Mouse (Mus musculus) midbrain, embryonic 13.5 days (tissue): ENCODE data around the gene Mast4. TPM values are rescaled to one million over a fixed set of nuclear protein-coding genes. Genes with fewer than 3 reads are reported as not detected.
A peak's percentile ranks its signal among the peaks of the same experiment; 100 is the strongest.

Experiments
- ATAC-seq: fragments of 200-750 bp; cut with Nextera tagmentation; 2 replicates; pipeline ENCODE4 v1.8.0; 2017; ENCODE audit warnings: mild to moderate bottlenecking, moderate TSS enrichment, moderate library complexity
- H3K27ac ChIP-seq: fragments of 300-500 bp; sonication (generic); 2 replicates; pipeline ENCODE4 v1.5.1; 2015; ENCODE audit warnings: inconsistent platforms, mild to moderate bottlenecking, moderate library complexity
- H3K27me3 ChIP-seq: fragments of 300-500 bp; sonication (generic); 2 replicates; pipeline ENCODE4 v1.6.1; 2015; ENCODE audit warnings: mild to moderate bottlenecking, inconsistent platforms
- H3K36me3 ChIP-seq: fragments of 300-500 bp; sonication (generic); 2 replicates; pipeline ENCODE4 v1.6.1; 2015; ENCODE audit warnings: mild to moderate bottlenecking, inconsistent platforms
- H3K4me1 ChIP-seq: fragments of 300-500 bp; sonication (generic); replicated peaks from 2 replicates; pipeline ENCODE4 v1.6.1; 2015; ENCODE audit warnings: inconsistent platforms
- H3K4me2 ChIP-seq: fragments of 300-500 bp; sonication (generic); replicated peaks from 2 replicates; pipeline ENCODE4 v1.6.1; 2015; ENCODE audit warnings: moderate library complexity, mild to moderate bottlenecking, inconsistent platforms
- H3K4me3 ChIP-seq: fragments of 300-500 bp; sonication (generic); replicated peaks from 2 replicates; pipeline ENCODE4 v1.5.1; 2015; ENCODE audit warnings: mild to moderate bottlenecking, inconsistent platforms
- H3K9ac ChIP-seq: fragments of 300-500 bp; sonication (generic); replicated peaks from 2 replicates; pipeline ENCODE4 v1.6.1; 2015; ENCODE audit warnings: mild to moderate bottlenecking, inconsistent platforms
- H3K9me3 ChIP-seq: fragments of 300-500 bp; sonication (generic); 2 replicates; pipeline ENCODE4 v1.6.1; 2016; ENCODE audit warnings: mild to moderate bottlenecking, inconsistent platforms
- WGBS: fragments of 180-500 bp; shearing (Covaris S2); methylation state at CpG from one replicate; pipeline ENCODE4 v1.1.7; 2015; 5-methylcytosine and 5-hydroxymethylcytosine counted together
- polyA plus RNA-seq: library from polyadenylated mRNA; unstranded; fragments of >200 nt; fragmentation: Nextera tagmentation; extraction: Ambion mirVana; gene quantifications from 2 replicates; pipeline ENCODE4 v1.2.1, GENCODE M21; 2015

Mast4 gene
- polyA plus RNA-seq, 1 experiment from 2014 or later: 33.4 TPM

GRCm38 (mm10) chr13:103018481-103018880 is 315.8 kb downstream of the Mast4 start:
- peaks cover 3% of the 10 kb centered on the region; the same call in 1 of the 2 replicates for H3K27me3 ChIP-seq
- no peak overlapping the region for H3K4me3 ChIP-seq
- 74% methylated on average over 6 of the region's 6 CpGs for WGBS
- H3K4me2 ChIP-seq: no peak overlapping the region
- no peaks in the 10 kb centered on the region for H3K36me3 ChIP-seq
- no peaks in the 10 kb centered on the region for H3K9me3 ChIP-seq
- H3K9ac ChIP-seq: no peak overlapping the region
- no peak for ATAC-seq
- no peak overlapping the region for H3K27ac ChIP-seq
- H3K4me1 ChIP-seq: peaks cover 10% of the 10 kb centered on the region; the same call in 1 of the 2 replicates

- H3K27me3 ChIP-seq: no peaks in the 10 kb centered on the region
- H3K36me3 ChIP-seq: no peaks in the 10 kb centered on the region
- peaks cover 9% of the 10 kb centered on the region; the same call in 1 of the 2 replicates for H3K4me1 ChIP-seq
- no peaks in the 10 kb centered on the region for H3K9me3 ChIP-seq
- no peak for ATAC-seq
- H3K9ac ChIP-seq: no peak overlapping the region
- 93% methylated on average over 3 of the region's 3 CpGs for WGBS
- no peak overlapping the region for H3K4me2 ChIP-seq
- no peak overlapping the region for H3K4me3 ChIP-seq
- no peak overlapping the region for H3K27ac ChIP-seq
Observed at GRCm38 (mm10) chr13:103017661-103018060, 316.6 kb downstream of the Mast4 start.

- WGBS: 87% methylated on average over 3 of the region's 3 CpGs
Observed at GRCm38 (mm10) chr13:103015131-103015750, 319.1 kb downstream of the Mast4 start.

DNA sequence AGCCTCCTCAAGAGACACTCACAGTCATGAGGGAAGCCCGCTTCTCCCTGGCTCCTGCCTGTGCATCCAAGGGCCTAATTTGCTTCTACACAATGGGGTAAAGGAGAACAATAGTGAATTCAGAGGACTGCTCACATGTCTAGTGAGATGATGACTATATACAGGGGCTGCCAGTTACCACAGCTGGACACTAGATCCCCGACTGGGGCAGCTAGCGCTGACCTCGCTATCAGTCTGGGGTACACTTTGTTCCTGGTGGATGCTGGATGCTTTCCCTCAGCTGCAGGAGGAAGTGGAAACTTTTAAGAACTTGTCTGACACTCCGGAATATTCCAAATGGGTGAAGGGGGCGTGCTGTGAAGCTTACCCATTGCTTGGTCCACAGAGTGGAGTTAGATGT is 319.7 kb downstream of the Mast4 start:
- Histone ChIP-seq H3K9me3 (no peaks in the 10 kb centered on the region), H3K27me3 (no peaks in the 10 kb centered on the region), H3K4me1 (peaks cover 4% of the 10 kb centered on the region; the same call in 1 of the 2 replicates), H3K36me3 (no peaks in the 10 kb centered on the region), H3K27ac (no peak overlapping the region), H3K9ac (no peak overlapping the region), H3K4me2 (no peak overlapping the region), H3K4me3 (no peak overlapping the region)
- 33% methylated on average over 6 of the region's 6 CpGs for WGBS
- ATAC-seq: no peak

More at GRCm38 (mm10) chr13:103015131-103015750, 319.1 kb downstream of the Mast4 start:
- H3K9ac ChIP-seq: no peak overlapping the region
- peaks cover 4% of the 10 kb centered on the region; the same call in 1 of the 2 replicates for H3K4me1 ChIP-seq
- no peaks in the 10 kb centered on the region for H3K9me3 ChIP-seq
- ATAC-seq: no peak
- no peak overlapping the region for H3K27ac ChIP-seq
- no peak overlapping the region for H3K4me3 ChIP-seq
- H3K27me3 ChIP-seq: no peaks in the 10 kb centered on the region
- H3K36me3 ChIP-seq: no peaks in the 10 kb centered on the region
- H3K4me2 ChIP-seq: no peak overlapping the region

DNA sequence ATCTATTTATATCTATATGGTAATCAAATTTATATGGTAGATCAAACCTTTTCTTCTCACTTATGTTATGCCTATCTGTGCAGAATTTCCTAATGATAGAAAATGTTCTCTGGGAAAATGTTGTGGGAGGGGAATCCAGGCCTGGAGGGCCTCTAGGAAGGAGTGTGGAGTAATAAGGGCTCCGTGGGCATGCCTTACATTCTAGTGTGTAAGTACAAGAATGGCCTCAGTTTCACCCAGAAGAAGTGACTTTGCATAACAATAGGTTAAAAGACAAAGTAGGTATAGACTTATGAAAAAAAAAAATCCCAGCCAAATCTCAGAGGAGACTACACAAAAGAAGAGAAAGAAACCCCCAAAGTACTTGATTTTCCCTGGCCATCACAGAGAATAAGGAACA is 320.1 kb downstream of the Mast4 start:
- 6% methylated on average over 1 of the region's 1 CpGs for WGBS

DNA sequence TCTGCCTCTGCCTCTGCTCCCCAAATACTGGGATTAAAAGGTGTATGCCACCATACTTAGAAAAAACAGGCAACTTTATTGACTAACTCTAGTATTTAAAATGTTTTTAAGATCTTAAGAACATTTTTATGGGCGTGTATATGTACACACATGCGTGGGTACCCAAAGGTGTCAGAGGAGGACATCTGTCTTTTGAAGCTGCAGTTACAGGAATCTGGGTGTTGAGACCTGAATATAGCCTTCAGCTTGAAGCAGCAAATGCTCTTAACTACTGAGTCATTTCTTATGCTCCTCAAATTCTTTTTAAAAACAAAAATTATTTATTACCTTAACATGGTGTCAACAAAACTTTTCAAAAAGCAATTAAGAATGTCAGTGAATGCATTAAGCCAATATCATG is 329.1 kb downstream of the Mast4 start:
- no peak overlapping the region for H3K27ac ChIP-seq
- H3K4me3 ChIP-seq: no peak overlapping the region
- no peak for ATAC-seq
- H3K9me3 ChIP-seq: no peaks in the 10 kb centered on the region
- H3K27me3 ChIP-seq: no peaks in the 10 kb centered on the region
- peaks cover 14% of the 10 kb centered on the region for H3K4me1 ChIP-seq
- H3K36me3 ChIP-seq: no peaks in the 10 kb centered on the region
- 93% methylated on average over 2 of the region's 2 CpGs for WGBS
- H3K4me2 ChIP-seq: no peak overlapping the region
- H3K9ac ChIP-seq: no peak overlapping the region

More for the DNA sequence above, 320.1 kb downstream of the Mast4 start:
- Histone ChIP-seq H3K9ac (no peak overlapping the region), H3K4me1 (peaks cover 4% of the 10 kb centered on the region; the same call in 1 of the 2 replicates), H3K9me3 (no peaks in the 10 kb centered on the region), H3K36me3 (no peaks in the 10 kb centered on the region), H3K4me2 (no peak overlapping the region), H3K27me3 (no peaks in the 10 kb centered on the region), H3K4me3 (no peak overlapping the region), H3K27ac (no peak overlapping the region)
- no peak for ATAC-seq

DNA sequence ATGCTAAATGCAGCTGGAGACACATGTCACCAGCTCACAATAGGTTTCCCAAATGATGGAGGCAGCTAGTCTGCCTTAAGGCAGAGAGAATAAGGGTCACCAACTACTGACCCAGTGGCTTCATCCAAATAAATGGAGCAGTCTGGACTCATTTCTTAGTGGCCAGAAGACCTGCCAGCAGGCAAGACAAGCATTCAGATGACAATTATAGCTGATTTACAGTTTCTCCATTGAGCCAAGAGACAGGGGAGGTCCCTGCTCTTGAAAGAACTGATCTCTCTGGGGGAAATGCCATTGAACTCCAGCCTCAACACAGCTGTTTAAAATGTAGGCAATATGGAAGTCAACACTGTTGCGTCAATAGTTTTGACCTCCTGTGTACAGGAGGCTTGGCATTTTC is 332.5 kb downstream of the Mast4 start:
- H3K27ac ChIP-seq: no peak overlapping the region
- no peaks in the 10 kb centered on the region for H3K27me3 ChIP-seq
- 57% methylated on average over 1 of the region's 1 CpGs for WGBS
- no peak overlapping the region for H3K4me3 ChIP-seq
- no peak for ATAC-seq
- no peak overlapping the region for H3K9ac ChIP-seq
- H3K9me3 ChIP-seq: no peaks in the 10 kb centered on the region
- peaks cover 14% of the 10 kb centered on the region for H3K4me1 ChIP-seq
- no peak overlapping the region for H3K4me2 ChIP-seq
- no peaks in the 10 kb centered on the region for H3K36me3 ChIP-seq

DNA sequence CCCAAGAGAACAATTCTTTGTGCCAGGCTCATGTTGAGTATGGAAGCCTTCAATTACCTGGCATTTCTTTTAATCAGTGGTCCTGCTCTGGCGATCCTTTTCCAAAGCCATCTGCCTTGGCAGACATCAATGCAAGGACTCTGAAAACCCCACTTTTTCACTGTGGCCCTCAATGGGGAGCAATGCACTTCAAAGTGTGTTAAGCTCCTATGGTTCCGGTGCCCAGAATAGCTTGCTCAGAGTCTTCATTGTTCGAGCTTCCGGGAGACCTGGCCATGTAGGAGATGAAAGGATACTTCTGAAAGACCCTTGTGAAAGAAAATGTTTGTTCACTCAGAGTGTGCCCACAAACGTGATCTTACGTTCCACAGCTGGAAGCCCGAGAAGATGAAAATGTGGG is 333.4 kb downstream of the Mast4 start:
- WGBS: 14% methylated on average over 7 of the region's 7 CpGs
- H3K4me2 ChIP-seq: no peak overlapping the region
- H3K9ac ChIP-seq: no peak overlapping the region
- H3K27me3 ChIP-seq: no peaks in the 10 kb centered on the region
- ATAC-seq: no peak
- no peak overlapping the region for H3K27ac ChIP-seq
- H3K36me3 ChIP-seq: no peaks in the 10 kb centered on the region
- H3K9me3 ChIP-seq: no peaks in the 10 kb centered on the region
- H3K4me3 ChIP-seq: no peak overlapping the region
- H3K4me1 ChIP-seq: peaks cover 14% of the 10 kb centered on the region

GRCm38 (mm10) chr13:102994098-102994497 is 340.2 kb downstream of the Mast4 start:
- no peak for ATAC-seq
- Histone ChIP-seq H3K27me3 (no peaks in the 10 kb centered on the region), H3K9me3 (no peaks in the 10 kb centered on the region), H3K4me1 (peaks cover 13% of the 10 kb centered on the region), H3K4me3 (no peak overlapping the region), H3K4me2 (no peak overlapping the region), H3K36me3 (no peaks in the 10 kb centered on the region), H3K9ac (no peak overlapping the region), H3K27ac (no peak overlapping the region)
- 94% methylated on average over 11 of the region's 11 CpGs for WGBS

DNA sequence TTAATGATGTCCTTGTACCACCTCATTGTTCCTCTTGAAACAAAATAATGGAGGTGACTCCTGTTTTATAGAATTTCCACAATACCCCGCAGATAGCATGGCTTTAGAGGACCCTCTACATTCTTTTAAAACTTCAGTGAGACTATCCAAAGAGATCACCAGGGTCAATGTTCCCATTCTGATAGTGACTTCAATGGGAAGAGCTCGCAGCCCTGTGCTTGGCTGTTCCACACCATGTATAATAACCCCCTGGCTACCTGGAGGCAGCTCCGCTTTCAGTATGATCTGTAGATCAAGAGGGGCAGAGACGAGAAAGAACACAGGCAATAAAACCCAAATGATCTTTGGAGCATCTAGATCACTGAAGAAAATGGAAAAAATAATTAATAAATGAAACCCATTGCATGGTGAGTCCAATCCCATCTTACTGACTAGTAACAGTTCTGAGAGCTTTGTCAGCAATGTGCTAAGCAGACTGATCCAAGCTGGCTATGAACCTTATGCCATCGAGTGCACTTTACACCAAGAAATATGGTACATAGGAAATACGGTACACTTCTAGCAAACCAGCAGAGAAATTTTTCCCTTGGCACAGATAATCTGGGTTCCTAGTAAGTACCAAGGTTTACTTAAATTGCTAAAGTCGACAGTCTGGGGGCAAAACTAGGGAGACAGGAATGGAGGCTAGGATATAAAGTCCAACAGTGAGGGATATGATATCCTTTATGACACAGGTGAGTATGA is 341.4 kb downstream of the Mast4 start:
- no peak for ATAC-seq
- Histone ChIP-seq H3K9me3 (no peaks in the 10 kb centered on the region), H3K4me3 (no peak overlapping the region), H3K4me2 (no peak overlapping the region), H3K36me3 (no peaks in the 10 kb centered on the region), H3K27ac (no peak overlapping the region), H3K4me1 (peaks cover 13% of the 10 kb centered on the region), H3K27me3 (no peaks in the 10 kb centered on the region), H3K9ac (no peak overlapping the region)
- 91% methylated on average over 7 of the region's 7 CpGs for WGBS

DNA sequence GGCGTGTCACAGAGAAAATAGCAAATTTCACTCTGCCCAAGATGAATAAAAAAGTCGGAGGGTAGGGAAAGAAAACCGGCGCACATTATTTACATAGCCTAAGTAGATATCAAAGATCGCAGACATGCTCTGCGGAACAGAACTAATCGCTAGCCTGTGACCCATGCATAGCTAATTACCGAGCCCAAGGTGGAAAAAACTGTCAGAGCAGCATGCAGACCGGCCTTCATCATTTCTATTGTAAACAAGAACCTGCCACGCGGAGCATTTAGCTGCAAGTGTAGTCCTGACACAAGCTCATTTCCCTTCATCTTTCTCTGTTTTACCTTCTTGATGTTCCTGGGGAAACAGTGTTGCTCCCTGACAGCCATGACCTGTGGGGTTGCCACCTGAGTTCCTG is 342.4 kb downstream of the Mast4 start:
- no peak overlapping the region for H3K9ac ChIP-seq
- no peak overlapping the region for H3K4me3 ChIP-seq
- H3K27me3 ChIP-seq: no peaks in the 10 kb centered on the region
- H3K4me2 ChIP-seq: no peak overlapping the region
- no peak overlapping the region; the same call in 1 of the 2 replicates for H3K27ac ChIP-seq
- peaks cover 13% of the 10 kb centered on the region for H3K4me1 ChIP-seq
- no peaks in the 10 kb centered on the region for H3K36me3 ChIP-seq
- WGBS: 39% methylated on average over 11 of the region's 11 CpGs
- no peaks in the 10 kb centered on the region for H3K9me3 ChIP-seq
- ATAC-seq: 0 out of 2 replicates have a peak, but pooled peaks have one; percentile 60

- WGBS: 89% methylated on average over 7 of the region's 7 CpGs
- Histone ChIP-seq H3K36me3 (no peaks in the 10 kb centered on the region), H3K27ac (no peak overlapping the region), H3K4me3 (no peak overlapping the region), H3K4me1 (peaks cover 13% of the 10 kb centered on the region), H3K9ac (no peak overlapping the region), H3K27me3 (no peaks in the 10 kb centered on the region), H3K4me2 (no peak overlapping the region), H3K9me3 (no peaks in the 10 kb centered on the region)
- ATAC-seq: no peak
Observed at GRCm38 (mm10) chr13:102991196-102991595, 343.1 kb downstream of the Mast4 start.
